Mouse (Mus musculus): Measurements from ENCODE around the gene Sars2. TPM values are rescaled to one million over a fixed set of nuclear protein-coding genes. Genes with fewer than 3 reads are reported as not detected.
A peak's percentile ranks its signal among the peaks of the same experiment; 100 is the strongest.

The Sars2 gene
- polyA plus RNA-seq, 1 experiment from 2014 or later: 18.3 TPM

GRCm38 (mm10) chr7:28785161-28785560, 43.4 kb downstream of the Sars2 start:
- no peak for ATAC-seq (replicated peaks)
- no peak overlapping the region for H3K9ac ChIP-seq
- WGBS: 82% methylated on average over 5 of the region's 5 CpGs
- H3K4me3 ChIP-seq: no peak overlapping the region
- no peak overlapping the region for H3K27ac ChIP-seq
- no peaks in the 10 kb centered on the region for H3K27me3 ChIP-seq (replicated peaks)
- no peaks in the 10 kb centered on the region for H3K9me3 ChIP-seq
- peaks cover 4% of the 10 kb centered on the region; the same call in 1 of the 2 replicates for H3K36me3 ChIP-seq (replicated peaks)
- no peak overlapping the region for H3K4me2 ChIP-seq
- peaks cover 3% of the 10 kb centered on the region; the same call in 1 of the 2 replicates for H3K4me1 ChIP-seq

GRCm38 (mm10) chr7:28787884-28788283, 46.1 kb downstream of the Sars2 start:
- ATAC-seq (replicated peaks): no peak
- no peaks in the 10 kb centered on the region for H3K27me3 ChIP-seq (replicated peaks)
- WGBS: 94% methylated on average over 9 of the region's 9 CpGs
- H3K4me3 ChIP-seq: no peak overlapping the region
- no peaks in the 10 kb centered on the region for H3K4me1 ChIP-seq
- H3K27ac ChIP-seq: no peak overlapping the region
- H3K9ac ChIP-seq: no peak overlapping the region
- H3K4me2 ChIP-seq: no peak overlapping the region
- H3K9me3 ChIP-seq: no peaks in the 10 kb centered on the region
- H3K36me3 ChIP-seq (replicated peaks): peaks cover 3% of the 10 kb centered on the region; the same call in 1 of the 2 replicates

- Histone ChIP-seq H3K27me3 (replicated peaks) (no peaks in the 10 kb centered on the region), H3K36me3 (replicated peaks) (no peaks in the 10 kb centered on the region; the same call in 1 of the 2 replicates), H3K27ac (no peak within 1 kb of the TSS), H3K4me1 (no peaks in the 10 kb centered on the region), H3K4me2 (no peak within 1 kb of the TSS), H3K9ac (no peak within 1 kb of the TSS), H3K9me3 (no peaks in the 10 kb centered on the region), H3K4me3 (no peak within 1 kb of the TSS)
- no peak for ATAC-seq (replicated peaks)
- 69% methylated on average over 5 of the region's 5 CpGs for WGBS
Measured at GRCm38 (mm10) chr7:28788307-28789195, 46.8 kb downstream of the Sars2 start, which contains the start of gene Rinl. TSS of gene Rinl (plus strand) at chr7:28788969.

- Histone ChIP-seq H3K4me1 (no peaks in the 10 kb centered on the region), H3K27ac (no peak overlapping the region), H3K9me3 (no peaks in the 10 kb centered on the region), H3K27me3 (replicated peaks) (no peaks in the 10 kb centered on the region), H3K4me2 (no peak overlapping the region), H3K9ac (no peak overlapping the region), H3K4me3 (no peak overlapping the region), H3K36me3 (replicated peaks) (no peaks in the 10 kb centered on the region; the same call in 1 of the 2 replicates)
- no peak for ATAC-seq (replicated peaks)
- WGBS: 85% methylated on average over 3 of the region's 3 CpGs
Measured at GRCm38 (mm10) chr7:28789235-28789634, 47.4 kb downstream of the Sars2 start.

- H3K9ac ChIP-seq: no peak overlapping the region
- no peaks in the 10 kb centered on the region for H3K4me1 ChIP-seq
- no peaks in the 10 kb centered on the region for H3K9me3 ChIP-seq
- ATAC-seq (replicated peaks): no peak
- H3K27ac ChIP-seq: no peak overlapping the region
- H3K4me3 ChIP-seq: no peak overlapping the region
- no peak overlapping the region for H3K4me2 ChIP-seq
- H3K36me3 ChIP-seq (replicated peaks): no peaks in the 10 kb centered on the region; the same call in 1 of the 2 replicates
- no peaks in the 10 kb centered on the region for H3K27me3 ChIP-seq (replicated peaks)
- WGBS: 45% methylated on average over 8 of the region's 8 CpGs
Measured at GRCm38 (mm10) chr7:28790066-28790806, 48.4 kb downstream of the Sars2 start.

- H3K27ac ChIP-seq: no peak overlapping the region
- H3K4me3 ChIP-seq: no peak overlapping the region
- H3K36me3 ChIP-seq (replicated peaks): no peaks in the 10 kb centered on the region; the same call in 1 of the 2 replicates
- H3K4me1 ChIP-seq: peaks cover 4% of the 10 kb centered on the region; the same call in 1 of the 2 replicates
- ATAC-seq (replicated peaks): no peak
- no peak overlapping the region for H3K4me2 ChIP-seq
- H3K9ac ChIP-seq: no peak overlapping the region
- no peaks in the 10 kb centered on the region for H3K9me3 ChIP-seq
- no peaks in the 10 kb centered on the region for H3K27me3 ChIP-seq (replicated peaks)
Measured at GRCm38 (mm10) chr7:28791706-28792105, 49.9 kb downstream of the Sars2 start.

- H3K4me1 ChIP-seq: peaks cover 8% of the 10 kb centered on the region; the same call in 1 of the 2 replicates
- no peaks in the 10 kb centered on the region for H3K27me3 ChIP-seq (replicated peaks)
- WGBS: 88% methylated on average over 13 of the region's 14 CpGs
- H3K9ac ChIP-seq: no peak overlapping the region
- ATAC-seq (replicated peaks): no peak
- no peak overlapping the region for H3K4me3 ChIP-seq
- H3K9me3 ChIP-seq: no peaks in the 10 kb centered on the region
- H3K4me2 ChIP-seq: no peak overlapping the region
- H3K27ac ChIP-seq: no peak overlapping the region
- no peaks in the 10 kb centered on the region; the same call in 1 of the 2 replicates for H3K36me3 ChIP-seq (replicated peaks)
Measured at GRCm38 (mm10) chr7:28792391-28793185, 50.8 kb downstream of the Sars2 start.

GRCm38 (mm10) chr7:28793834-28794233, 52.0 kb downstream of the Sars2 start:
- no peaks in the 10 kb centered on the region for H3K27me3 ChIP-seq (replicated peaks)
- no peak overlapping the region for H3K9ac ChIP-seq
- 48% methylated on average over 2 of the region's 2 CpGs for WGBS
- ATAC-seq (replicated peaks): no peak
- no peak overlapping the region for H3K4me2 ChIP-seq
- H3K36me3 ChIP-seq (replicated peaks): no peaks in the 10 kb centered on the region
- H3K9me3 ChIP-seq: no peaks in the 10 kb centered on the region
- no peak overlapping the region for H3K27ac ChIP-seq
- peaks cover 8% of the 10 kb centered on the region; the same call in 1 of the 2 replicates for H3K4me1 ChIP-seq
- no peak overlapping the region for H3K4me3 ChIP-seq

GRCm38 (mm10) chr7:28794496-28794895, 52.7 kb downstream of the Sars2 start:
- H3K9ac ChIP-seq: no peak overlapping the region
- no peaks in the 10 kb centered on the region for H3K9me3 ChIP-seq
- H3K27me3 ChIP-seq (replicated peaks): no peaks in the 10 kb centered on the region
- WGBS: 76% methylated on average over 3 of the region's 3 CpGs
- no peak overlapping the region for H3K27ac ChIP-seq
- H3K4me1 ChIP-seq: peaks cover 8% of the 10 kb centered on the region; the same call in 1 of the 2 replicates
- H3K4me2 ChIP-seq: no peak overlapping the region
- H3K4me3 ChIP-seq: no peak overlapping the region
- ATAC-seq (replicated peaks): no peak
- H3K36me3 ChIP-seq (replicated peaks): no peaks in the 10 kb centered on the region

- Histone ChIP-seq H3K4me3 (no peak overlapping the region), H3K27ac (no peak overlapping the region), H3K36me3 (replicated peaks) (no peaks in the 10 kb centered on the region), H3K4me2 (0 out of 2 replicates have a peak overlapping the region, but pooled peaks have one; percentile 46), H3K9ac (no peak overlapping the region), H3K9me3 (no peaks in the 10 kb centered on the region), H3K27me3 (replicated peaks) (no peaks in the 10 kb centered on the region), H3K4me1 (peaks cover 8% of the 10 kb centered on the region; the same call in 1 of the 2 replicates)
- no peak for ATAC-seq (replicated peaks)
- WGBS: 84% methylated on average over 15 of the region's 15 CpGs
Measured at GRCm38 (mm10) chr7:28795832-28796231, 54.0 kb downstream of the Sars2 start.

- Histone ChIP-seq H3K27me3 (replicated peaks) (no peaks in the 10 kb centered on the region), H3K36me3 (replicated peaks) (no peaks in the 10 kb centered on the region), H3K4me3 (peak overlapping the region; percentile 12), H3K9ac (0 out of 2 replicates have a peak overlapping the region, but pooled peaks have one; percentile 2), H3K27ac (no peak overlapping the region), H3K4me1 (peaks cover 8% of the 10 kb centered on the region; the same call in 1 of the 2 replicates), H3K9me3 (no peaks in the 10 kb centered on the region), H3K4me2 (peak overlapping the region; percentile 46)
- 15% methylated on average over 32 of the region's 32 CpGs for WGBS
- ATAC-seq (replicated peaks): peak; percentile 78
Measured at GRCm38 (mm10) chr7:28796562-28796975, 54.8 kb downstream of the Sars2 start.

Measured in midbrain, embryonic 15.5 days (tissue).